Mouse (Mus musculus): ENCODE measurements around the gene Cbx7.

- TF ChIP-seq CTCF (IDR thresholded peaks at IDR 0.05) (no peak; the same call in 1 of the 2 replicates), EP300 (IDR thresholded peaks at IDR 0.05) (peak; percentile 89)
Observed at GRCm38 (mm10) chr15:79951730-79952503, 19.0 kb downstream of the Cbx7 start.

Data from lung, postnatal 0 days (tissue).